Mouse (Mus musculus) embryonic stem cell, embryonic (primary cell): ENCODE results near the gene Papss2.

ENCODE experiments used
- CTCF ChIA-PET, 4 experiments: fragments of 300-600 bp in 2 of 4; fragments of 350-600 bp in 2 of 4; sonication (Branson Sonifier 250); formaldehyde crosslinking; loops; one replicate each; lab custom pipeline; 2022; ENCODE audit warnings: inconsistent platforms in 2 of 4; lab: Charles Lee
- POLR2A ChIA-PET, 4 experiments: fragments of 300-600 bp in 2 of 4; fragments of 350-600 bp in 2 of 4; sonication (Branson Sonifier 250); formaldehyde crosslinking; loops; one replicate each; lab custom pipeline; 2022; ENCODE audit warnings: antibody characterized with exemption in 4 of 4, inconsistent platforms in 1 of 4; lab: Charles Lee

Gene Papss2

GRCm38 (mm10) chr19:32587727-32588126, 7.9 kb upstream of the Papss2 start:
- ChIA-PET POLR2A (interaction anchor here in 1 of 4 experiments (0.9 to 1.0 kb wide), 2 partner anchors 64 to 67 kb away, joined by 3 to 4 read pairs; no protein-coding TSS in a partner anchor), CTCF (interaction anchor here in 2 of 4 experiments (0.5 to 0.6 kb wide), 2 partner anchors 17 to 122 kb away, joined by 3 read pairs; no protein-coding TSS in a partner anchor)

GRCm38 (mm10) chr19:32592749-32593148, 2.8 kb upstream of the Papss2 start:
- ChIA-PET CTCF (interaction anchor here in 2 of 4 experiments (0.6 kb wide), 2 partner anchors 22 to 365 kb away, joined by 3 to 6 read pairs; no protein-coding TSS in a partner anchor), POLR2A (interaction anchor here in 1 of 4 experiments (1.7 kb wide), 1 partner anchor 13 kb away, joined by 5 read pairs; no protein-coding TSS in a partner anchor)

- POLR2A ChIA-PET = interaction anchor here in 1 of 4 experiments (1.7 kb wide), 1 partner anchor 14 kb away, joined by 5 read pairs; no protein-coding TSS in a partner anchor
- CTCF ChIA-PET = interaction anchor here in 1 of 4 experiments (0.7 kb wide), 1 partner anchor 51 kb away, joined by 4 read pairs; no protein-coding TSS in a partner anchor
Measured at GRCm38 (mm10) chr19:32593870-32594269, 1.7 kb upstream of the Papss2 start.

GRCm38 (mm10) chr19:32595131-32595505, 472 bp upstream of the Papss2 start:
- ChIA-PET CTCF (no interaction called here), POLR2A (no interaction called here)

- POLR2A ChIA-PET = interaction anchor here in 1 of 4 experiments (0.7 kb wide), 1 partner anchor 8 kb away, joined by 3 read pairs; no protein-coding TSS in a partner anchor
- CTCF ChIA-PET = no interaction called here
Measured at GRCm38 (mm10) chr19:32599006-32599405, 3.4 kb downstream of the Papss2 start.

GRCm38 (mm10) chr19:32599436-32599835, 3.8 kb downstream of the Papss2 start:
- CTCF ChIA-PET = no interaction called here

GRCm38 (mm10) chr19:32601033-32601770, 5.6 kb downstream of the Papss2 start:
- ChIA-PET POLR2A (no interaction called here), CTCF (no interaction called here)

More at GRCm38 (mm10) chr19:32599436-32599835, 3.8 kb downstream of the Papss2 start:
- POLR2A ChIA-PET = interaction anchor here in 1 of 4 experiments (0.7 kb wide), 1 partner anchor 9 kb away, joined by 3 read pairs; no protein-coding TSS in a partner anchor

GRCm38 (mm10) chr19:32603466-32603865, 7.9 kb downstream of the Papss2 start:
- ChIA-PET POLR2A (no interaction called here), CTCF (no interaction called here)

GRCm38 (mm10) chr19:32604127-32604526, 8.5 kb downstream of the Papss2 start:
- POLR2A ChIA-PET = interaction anchor here in 1 of 4 experiments (0.7 kb wide), 1 partner anchor 9 kb away, joined by 4 read pairs; no protein-coding TSS in a partner anchor
- CTCF ChIA-PET = interaction anchor here in 1 of 4 experiments (0.7 kb wide), 1 partner anchor 16 kb away, joined by 3 read pairs; no protein-coding TSS in a partner anchor

GRCm38 (mm10) chr19:32604563-32605252, 9.1 kb downstream of the Papss2 start:
- POLR2A ChIA-PET = interaction anchor here in 1 of 4 experiments (0.7 kb wide), 1 partner anchor 8 kb away, joined by 4 read pairs; no protein-coding TSS in a partner anchor
- CTCF ChIA-PET = interaction anchor here in 1 of 4 experiments (0.7 kb wide), 1 partner anchor 17 kb away, joined by 3 read pairs; no protein-coding TSS in a partner anchor

GRCm38 (mm10) chr19:32606227-32606827, 10.7 kb downstream of the Papss2 start:
- CTCF ChIA-PET = no interaction called here
- POLR2A ChIA-PET = no interaction called here

- ChIA-PET CTCF (interaction anchor here in 1 of 4 experiments (0.6 kb wide), 1 partner anchor 149 kb away, joined by 3 read pairs; no protein-coding TSS in a partner anchor), POLR2A (interaction anchor here in 1 of 4 experiments (0.9 kb wide), 1 partner anchor 11 kb away, joined by 3 read pairs; the partner anchor contains the start of gene Papss2)
Measured at GRCm38 (mm10) chr19:32607036-32607435, 11.4 kb downstream of the Papss2 start.

- CTCF ChIA-PET = no interaction called here
- POLR2A ChIA-PET = interaction anchor here in 2 of 4 experiments (0.6 to 1.2 kb wide), 2 partner anchors 9 to 90 kb away, joined by 3 to 6 read pairs; no protein-coding TSS in a partner anchor
Measured at GRCm38 (mm10) chr19:32611386-32612092, 15.9 kb downstream of the Papss2 start.

- CTCF ChIA-PET = interaction anchor here in 1 of 4 experiments (0.5 kb wide), 1 partner anchor 219 kb away, joined by 5 read pairs; no protein-coding TSS in a partner anchor
Measured at GRCm38 (mm10) chr19:32614046-32614771, 18.6 kb downstream of the Papss2 start.

GRCm38 (mm10) chr19:32614772-32615099, 19.1 kb downstream of the Papss2 start:
- CTCF ChIA-PET = no interaction called here
- POLR2A ChIA-PET = no interaction called here

More at GRCm38 (mm10) chr19:32614046-32614771, 18.6 kb downstream of the Papss2 start:
- POLR2A ChIA-PET = no interaction called here

GRCm38 (mm10) chr19:32616646-32617045, 21.1 kb downstream of the Papss2 start:
- ChIA-PET POLR2A (no interaction called here), CTCF (interaction anchor here in 2 of 4 experiments (0.7 kb wide), 2 partner anchors 9 to 53 kb away, joined by 3 to 7 read pairs; no protein-coding TSS in a partner anchor)

GRCm38 (mm10) chr19:32619739-32620138, 24.1 kb downstream of the Papss2 start:
- ChIA-PET POLR2A (interaction anchor here in 1 of 4 experiments (0.8 to 1.5 kb wide), 2 partner anchors 9 to 87 kb away, joined by 3 to 6 read pairs; no protein-coding TSS in a partner anchor), CTCF (no interaction called here)
